ENCODE assay signal across 8 mouse cellular contexts in the genomic region with DNA sequence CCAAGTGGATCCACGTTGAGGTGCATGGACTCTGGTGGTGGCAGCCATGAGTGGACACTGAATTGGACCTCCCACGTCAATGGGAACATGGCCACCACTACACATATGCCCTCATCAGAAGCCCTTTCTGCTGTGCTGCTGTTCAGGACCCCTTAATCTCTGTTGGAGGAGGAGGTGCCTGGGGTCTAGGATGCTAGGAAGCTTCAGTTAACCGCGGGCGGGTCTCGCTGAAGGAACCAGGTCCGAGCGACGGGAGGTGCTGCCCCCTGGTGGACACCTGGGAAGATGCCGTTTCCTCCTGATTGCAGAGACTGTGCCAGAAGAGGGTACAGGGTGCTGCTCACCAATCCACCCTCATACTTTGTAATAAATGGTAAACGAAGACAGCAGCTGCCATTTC. TPM values are rescaled to one million over a fixed set of nuclear protein-coding genes. Genes with fewer than 3 reads are reported as not detected.
DNase-seq lines count a peak whose midpoint lies in the region; ATAC-seq and TF ChIP-seq lines count a peak whose summit lies in the region.

No protein-coding gene starts in this region.

- TF ChIP-seq CTCF in olfactory bulb, adult 2 months (IDR thresholded peaks at IDR 0.05; ENCODE audit: insufficient read depth, low read depth, low read length), result peak; percentile 90

- peak; percentile 74 for DNase-seq in A20 (ENCODE audit: low read depth, low spot score)
- DNase-seq in NIH3T3 (ENCODE audit: low read depth), result peak; percentile 81
- DNase-seq in cerebellum, postnatal 36 days, result peak; percentile 76 to 80
- DNase-seq in gastrocnemius, postnatal 36 days, result peak; percentile 50 to 51
- DNase-seq in kidney, postnatal 10 days, result peak; percentile 80
- DNase-seq in thymus, postnatal 36 days, result peak; percentile 83 to 86

- no peaks in the 10 kb centered on the region for H3K36me3 ChIP-seq in lung, embryonic 16.5 days (ENCODE audit: control insufficient read depth, insufficient read depth, low read length)

- H3K4me3 ChIP-seq in lung, embryonic 16.5 days (ENCODE audit: low read length), result no peak overlapping the region
- no peak overlapping the region for H3K4me3 ChIP-seq in olfactory bulb, adult 2 months (ENCODE audit: insufficient read depth, low read depth, low read length)

- intact Hi-C loops in gastrocnemius, postnatal 36 days (cut with DNase I), result no loop called here

- H3K4me2 ChIP-seq in lung, embryonic 16.5 days (ENCODE audit: low read depth, low read length), result no peak overlapping the region

- ATAC-seq in lung, embryonic 16.5 days (ENCODE audit: low read depth), result peak; percentile 36; the same call in 1 of the 2 replicates

- no peaks in the 10 kb centered on the region for H3K9me3 ChIP-seq in lung, embryonic 16.5 days (ENCODE audit: control insufficient read depth, low read length)

- TF ChIP-seq POLR2A in olfactory bulb, adult 2 months (IDR thresholded peaks at IDR 0.05; ENCODE audit: insufficient read depth, low read depth, low read length), result no peak

- H3K4me1 ChIP-seq in lung, embryonic 16.5 days (replicated peaks; ENCODE audit: control insufficient read depth, insufficient read depth, low read length), result no peaks in the 10 kb centered on the region
- H3K4me1 ChIP-seq in olfactory bulb, adult 2 months (ENCODE audit: control insufficient read depth, insufficient read depth, low read length), result peaks cover 7% of the 10 kb centered on the region; the same call in 1 of the 2 replicates

- H3K27ac ChIP-seq in lung, embryonic 16.5 days (ENCODE audit: low read length), result no peak overlapping the region
- H3K27ac ChIP-seq in olfactory bulb, adult 2 months (ENCODE audit: insufficient read depth, low read depth, low read length), result no peak overlapping the region

- WGBS in lung, embryonic 16.5 days, result 6% methylated on average over 11 of the region's 11 CpGs
- 7% methylated on average over 11 of the region's 11 CpGs for WGBS in olfactory bulb, adult 2 months

- no peak overlapping the region for H3K9ac ChIP-seq in lung, embryonic 16.5 days (ENCODE audit: low read length)

- no peaks in the 10 kb centered on the region for H3K27me3 ChIP-seq in lung, embryonic 16.5 days (ENCODE audit: control insufficient read depth, insufficient read depth, low read depth, low read length)

RNA-seq across cellular contexts. Expression of gene Smg9, which starts 14.6 kb away (rescaled TPM):
- total RNA-seq in gastrocnemius, postnatal 36 days (2021), result 10 to 100 TPM in 1 of 2 experiments, 1 to 10 TPM in 1; 9.8 to 11.5 TPM
- polyA plus RNA-seq in lung, embryonic 16.5 days (2015; fragmentation: Nextera tagmentation; extraction: Ambion mirVana), result 22.7 and 24.6 TPM in 2 replicates
- polyA plus RNA-seq in olfactory bulb, adult 2 months (2012; ENCODE audit: insufficient read depth, insufficient read length, low replicate concordance, missing spikeins), result not detected in 2 replicates

RNA-seq across cellular contexts. Expression of gene Kcnn4, which starts 14.8 kb away (rescaled TPM):
- 1 to 10 TPM in 1 of 2 experiments, under 1 TPM in 1; 0.42 to 1.2 TPM for total RNA-seq in gastrocnemius, postnatal 36 days (2021)
- polyA plus RNA-seq in lung, embryonic 16.5 days (2015; fragmentation: Nextera tagmentation; extraction: Ambion mirVana), result 3.2 and 5.7 TPM in 2 replicates
- not detected in 2 replicates for polyA plus RNA-seq in olfactory bulb, adult 2 months (2012; ENCODE audit: insufficient read depth, insufficient read length, low replicate concordance, missing spikeins)

RNA-seq across cellular contexts. Expression of gene Lypd5, which starts 35.8 kb away (rescaled TPM):
- total RNA-seq in gastrocnemius, postnatal 36 days (2021), result not detected
- polyA plus RNA-seq in lung, embryonic 16.5 days (2015; fragmentation: Nextera tagmentation; extraction: Ambion mirVana), result 0.06 and 0.33 TPM in 2 replicates
- polyA plus RNA-seq in olfactory bulb, adult 2 months (2012; ENCODE audit: insufficient read depth, insufficient read length, low replicate concordance, missing spikeins), result not detected in 2 replicates

RNA-seq across cellular contexts. Expression of gene Tescl, which starts 51.1 kb away (rescaled TPM):
- total RNA-seq in gastrocnemius, postnatal 36 days (2021), result not detected
- polyA plus RNA-seq in lung, embryonic 16.5 days (2015; fragmentation: Nextera tagmentation; extraction: Ambion mirVana), result not detected in 2 replicates
- polyA plus RNA-seq in olfactory bulb, adult 2 months (2012; ENCODE audit: insufficient read depth, insufficient read length, low replicate concordance, missing spikeins), result not detected in 2 replicates

Comparison
In these comparisons a context has a peak if more than half of its experiments do, and no peak if none do; other contexts are left out.
1. RNA of gene Smg9, which starts 14.6 kb away (polyA plus RNA-seq): 22.7 to 24.6 TPM in lung, embryonic 16.5 days; not detected in olfactory bulb, adult 2 months; every median in the first group is over 10 times any median in the second.
2. Peak in every context shown above with its lines, with median percentiles within 50 percentile points of each other: DNase-seq.